Mouse (Mus musculus): ENCODE measurements around the gene Spopl. TPM values are rescaled to one million over a fixed set of nuclear protein-coding genes. Genes with fewer than 3 reads are reported as not detected.
"Not testable (repeated sequence)": the region's sequence is repeated elsewhere in the genome, so short reads cannot be mapped to it uniquely, and the experiment has no call there.

Spopl gene
- 7.8 and 8.6 TPM in 2 replicates for polyA plus RNA-seq (2014; fragmentation: Nextera tagmentation; extraction: Ambion mirVana)

DNA sequence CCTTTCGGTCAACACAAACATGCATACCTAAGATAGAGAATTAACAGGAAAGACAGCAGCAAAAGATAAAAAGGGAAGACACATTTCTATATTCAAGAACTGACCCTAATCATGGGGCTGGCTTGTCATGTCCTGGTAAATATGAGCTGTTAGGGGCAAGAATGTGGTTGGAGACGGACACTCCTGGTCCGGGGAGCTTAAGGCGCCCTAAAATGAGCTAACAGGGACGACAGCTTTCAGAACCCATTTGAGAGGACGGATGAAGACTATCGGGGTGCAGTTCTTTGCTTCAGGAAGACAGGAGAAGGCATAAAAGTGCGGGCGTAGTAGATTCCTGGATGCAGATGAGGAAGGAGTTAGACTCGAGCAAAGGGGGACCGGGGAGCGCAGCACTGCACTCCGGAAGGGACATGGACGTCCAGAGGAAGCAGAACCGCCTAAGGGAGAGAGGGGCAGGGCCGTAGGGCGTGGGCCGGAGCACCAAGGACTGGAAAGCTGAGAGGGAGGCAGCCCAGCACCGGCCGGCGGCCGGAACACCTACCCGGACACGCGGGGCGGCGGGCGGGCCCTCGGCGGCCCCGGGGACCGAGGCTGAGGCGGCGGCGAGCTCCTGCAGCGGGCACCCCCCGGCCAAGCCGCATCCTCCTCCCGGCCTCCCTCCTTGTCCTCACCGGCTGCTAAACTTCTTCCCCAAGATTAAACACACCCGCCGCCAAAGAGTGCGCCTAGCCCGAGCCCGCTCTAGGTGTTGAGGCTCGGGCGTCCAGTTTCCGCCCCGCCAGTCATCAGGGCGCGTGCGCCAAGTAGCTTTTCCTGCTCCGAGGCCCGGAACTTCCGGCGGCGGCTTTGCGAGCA is at the start of gene Spopl:
Gene Spopl (minus strand): TSS at position 805 of the 855 bp plus-strand sequence.
- DNase-seq (ENCODE audit: low spot score) (peak; percentile 78), ATAC-seq (replicated peaks; ENCODE audit: low FRiP score) (peak; percentile 86)
- Histone ChIP-seq H3K27me3 (replicated peaks; ENCODE audit: control insufficient read depth, insufficient read depth, low read length) (no peaks in the 10 kb centered on the region), H3K9me3 (ENCODE audit: control insufficient read depth, low read length) (no peaks in the 10 kb centered on the region), H3K27ac (ENCODE audit: low read depth, low read length) (peak within 1 kb of the TSS; percentile 80), H3K4me2 (peak within 1 kb of the TSS; percentile 69), H3K4me3 (ENCODE audit: low read depth, low read length) (peak within 1 kb of the TSS; percentile 64), H3K36me3 (ENCODE audit: control insufficient read depth, insufficient read depth, low read length) (no peaks in the 10 kb centered on the region), H3K9ac (ENCODE audit: low read depth, low read length) (peak within 1 kb of the TSS; percentile 73), H3K4me1 (replicated peaks; ENCODE audit: control insufficient read depth, insufficient read depth, low read length) (0 out of 2 replicates have a peak, but pooled peaks cover 2% of the 10 kb centered on the region)
- WGBS, result 1% methylated on average over 58 of the region's 58 CpGs

DNA sequence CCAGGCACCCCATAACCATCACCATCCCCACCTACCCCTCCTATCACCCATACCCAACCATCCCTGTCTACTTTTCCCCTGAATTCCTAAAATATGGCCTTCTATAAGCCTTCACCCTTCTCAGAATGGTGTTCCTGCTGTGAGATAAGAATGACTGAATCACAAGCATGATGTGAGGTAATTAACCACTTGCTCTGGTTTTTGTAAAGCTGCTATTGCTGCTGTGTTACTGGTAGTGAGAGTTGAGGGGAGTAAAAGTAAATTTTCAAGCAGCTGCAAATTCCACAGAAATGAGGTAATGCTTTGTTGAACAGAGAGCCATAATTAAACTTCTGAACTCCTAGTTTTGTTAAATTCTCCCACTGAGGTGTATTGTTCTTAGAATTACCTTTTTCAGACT is 48.2 kb upstream of the Spopl start:
- ATAC-seq (replicated peaks; ENCODE audit: low FRiP score), result no peak
- H3K4me2 ChIP-seq, result no peak overlapping the region
- H3K4me1 ChIP-seq (replicated peaks; ENCODE audit: control insufficient read depth, insufficient read depth, low read length), result no peaks in the 10 kb centered on the region
- H3K4me3 ChIP-seq (ENCODE audit: low read depth, low read length), result no peak overlapping the region
- no peak overlapping the region for H3K27ac ChIP-seq (ENCODE audit: low read depth, low read length)
- H3K9ac ChIP-seq (ENCODE audit: low read depth, low read length), result no peak overlapping the region
- H3K27me3 ChIP-seq (replicated peaks; ENCODE audit: control insufficient read depth, insufficient read depth, low read length), result no peaks in the 10 kb centered on the region
- no peaks in the 10 kb centered on the region for H3K36me3 ChIP-seq (ENCODE audit: control insufficient read depth, insufficient read depth, low read length)
- H3K9me3 ChIP-seq (ENCODE audit: control insufficient read depth, low read length), result no peaks in the 10 kb centered on the region
- DNase-seq (ENCODE audit: low spot score), result no peak

DNA sequence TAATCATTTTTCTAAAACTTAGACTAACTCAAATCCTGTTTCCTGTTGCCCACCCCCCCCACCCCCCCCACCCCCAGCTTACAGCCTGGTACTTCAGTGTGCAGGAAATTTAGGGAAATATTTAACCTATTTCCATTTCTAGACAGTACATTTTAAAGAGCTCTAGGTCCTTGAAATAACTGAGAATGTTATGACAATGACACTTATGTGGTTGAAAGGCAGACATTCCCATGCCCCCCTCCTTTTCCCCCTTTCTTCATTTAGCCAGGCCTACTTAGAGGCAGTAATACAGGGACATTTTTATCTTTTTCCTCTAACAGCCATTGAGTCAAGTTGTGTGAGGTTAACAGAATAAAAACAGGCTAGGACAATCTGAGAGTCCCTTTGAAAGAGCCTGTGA is 46.1 kb upstream of the Spopl start:
- no peak overlapping the region for H3K9ac ChIP-seq (ENCODE audit: low read depth, low read length)
- no peak overlapping the region for H3K27ac ChIP-seq (ENCODE audit: low read depth, low read length)
- no peaks in the 10 kb centered on the region for H3K27me3 ChIP-seq (replicated peaks; ENCODE audit: control insufficient read depth, insufficient read depth, low read length)
- H3K9me3 ChIP-seq (ENCODE audit: control insufficient read depth, low read length), result no peaks in the 10 kb centered on the region
- no peaks in the 10 kb centered on the region for H3K36me3 ChIP-seq (ENCODE audit: control insufficient read depth, insufficient read depth, low read length)
- ATAC-seq (replicated peaks; ENCODE audit: low FRiP score) (no peak), DNase-seq (ENCODE audit: low spot score) (no peak)
- no peak overlapping the region for H3K4me2 ChIP-seq
- no peaks in the 10 kb centered on the region for H3K4me1 ChIP-seq (replicated peaks; ENCODE audit: control insufficient read depth, insufficient read depth, low read length)
- H3K4me3 ChIP-seq (ENCODE audit: low read depth, low read length), result no peak overlapping the region

DNA sequence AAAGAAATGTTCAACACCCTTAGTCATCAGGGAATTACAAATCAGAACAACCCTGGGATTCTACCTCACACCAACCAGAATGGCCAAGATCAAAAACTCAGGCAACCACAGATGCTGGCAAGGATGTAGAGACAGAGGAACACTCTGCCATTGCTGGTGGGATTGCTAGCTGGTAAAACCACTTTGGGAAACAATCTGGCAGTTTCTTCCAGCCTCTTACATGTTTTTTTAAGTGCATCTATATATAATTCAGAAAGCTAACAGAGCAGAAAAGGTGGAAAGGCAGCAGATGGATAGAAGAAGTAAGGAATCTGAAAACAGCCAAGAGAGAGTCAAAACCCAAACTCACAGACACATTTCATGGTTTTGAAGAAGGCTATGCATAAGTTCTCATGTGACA is 33.5 kb upstream of the Spopl start:
- no peaks in the 10 kb centered on the region for H3K4me1 ChIP-seq (replicated peaks; ENCODE audit: control insufficient read depth, insufficient read depth, low read length)
- no peak for DNase-seq (ENCODE audit: low spot score)
- no peak overlapping the region for H3K4me2 ChIP-seq
- no peaks in the 10 kb centered on the region for H3K9me3 ChIP-seq (ENCODE audit: control insufficient read depth, low read length)
- no peaks in the 10 kb centered on the region for H3K36me3 ChIP-seq (ENCODE audit: control insufficient read depth, insufficient read depth, low read length)
- no peaks in the 10 kb centered on the region for H3K27me3 ChIP-seq (replicated peaks; ENCODE audit: control insufficient read depth, insufficient read depth, low read length)
- no peak for ATAC-seq (replicated peaks; ENCODE audit: low FRiP score)
- H3K4me3 ChIP-seq (ENCODE audit: low read depth, low read length), result no peak overlapping the region
- H3K27ac ChIP-seq (ENCODE audit: low read depth, low read length), result no peak overlapping the region
- H3K9ac ChIP-seq (ENCODE audit: low read depth, low read length), result no peak overlapping the region

DNA sequence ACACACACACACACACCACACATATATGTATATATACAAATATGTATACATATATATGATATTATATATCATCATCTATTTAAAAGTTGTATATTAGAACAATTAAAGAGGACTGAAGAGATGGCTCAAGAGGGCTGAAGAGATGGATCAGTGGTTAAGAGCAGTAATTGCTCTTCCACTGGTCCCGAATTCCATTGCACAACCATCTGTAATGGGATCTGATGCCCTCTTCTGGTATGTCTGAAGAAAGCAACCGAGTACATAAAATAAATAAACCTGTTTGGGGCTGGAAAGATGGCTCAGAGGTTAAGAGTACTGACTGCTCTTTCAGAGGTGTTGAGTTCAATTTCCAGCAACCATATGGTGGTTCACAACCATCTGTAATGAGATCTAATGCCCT is 16.9 kb upstream of the Spopl start:
- H3K4me2 ChIP-seq, result no peak overlapping the region
- no peak overlapping the region for H3K27ac ChIP-seq (ENCODE audit: low read depth, low read length)
- H3K27me3 ChIP-seq (replicated peaks; ENCODE audit: control insufficient read depth, insufficient read depth, low read length), result no peaks in the 10 kb centered on the region
- 29% methylated on average over 2 of the region's 2 CpGs for WGBS
- ATAC-seq (replicated peaks; ENCODE audit: low FRiP score) (no peak), DNase-seq (ENCODE audit: low spot score) (no peak)
- H3K4me1 ChIP-seq (replicated peaks; ENCODE audit: control insufficient read depth, insufficient read depth, low read length), result no peaks in the 10 kb centered on the region
- H3K9ac ChIP-seq (ENCODE audit: low read depth, low read length), result no peak overlapping the region
- no peaks in the 10 kb centered on the region for H3K36me3 ChIP-seq (ENCODE audit: control insufficient read depth, insufficient read depth, low read length)
- H3K9me3 ChIP-seq (ENCODE audit: control insufficient read depth, low read length), result no peaks in the 10 kb centered on the region
- H3K4me3 ChIP-seq (ENCODE audit: low read depth, low read length), result no peak overlapping the region

DNA sequence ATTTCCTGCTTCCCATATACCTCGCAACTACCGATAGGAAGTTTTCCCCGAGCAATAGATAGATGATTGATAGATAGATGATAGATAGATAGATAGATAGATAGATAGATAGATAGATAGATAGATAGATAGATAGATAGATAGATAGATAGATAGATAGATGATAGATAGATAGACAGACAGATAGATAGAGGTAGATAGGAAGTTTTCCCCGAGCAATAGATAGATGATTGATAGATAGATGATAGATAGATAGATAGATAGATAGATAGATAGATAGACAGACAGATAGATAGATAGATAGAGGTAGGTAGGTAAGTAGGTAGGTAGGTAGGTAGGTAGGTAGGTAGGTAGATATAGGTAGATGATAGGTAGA is 239 bp upstream of the Spopl start:
- not testable (repeated sequence) for ATAC-seq (replicated peaks; ENCODE audit: low FRiP score); H3K9me3 ChIP-seq (ENCODE audit: control insufficient read depth, low read length); H3K4me1 ChIP-seq (replicated peaks; ENCODE audit: control insufficient read depth, insufficient read depth, low read length); DNase-seq (ENCODE audit: low spot score); H3K27ac ChIP-seq (ENCODE audit: low read depth, low read length); H3K4me2 ChIP-seq; H3K27me3 ChIP-seq (replicated peaks; ENCODE audit: control insufficient read depth, insufficient read depth, low read length); H3K36me3 ChIP-seq (ENCODE audit: control insufficient read depth, insufficient read depth, low read length)
- Histone ChIP-seq H3K4me3 (ENCODE audit: low read depth, low read length) (peak overlapping the region; percentile 64), H3K9ac (ENCODE audit: low read depth, low read length) (peak overlapping the region; percentile 73)
- WGBS, result 13% methylated on average over 4 of the region's 4 CpGs

DNA sequence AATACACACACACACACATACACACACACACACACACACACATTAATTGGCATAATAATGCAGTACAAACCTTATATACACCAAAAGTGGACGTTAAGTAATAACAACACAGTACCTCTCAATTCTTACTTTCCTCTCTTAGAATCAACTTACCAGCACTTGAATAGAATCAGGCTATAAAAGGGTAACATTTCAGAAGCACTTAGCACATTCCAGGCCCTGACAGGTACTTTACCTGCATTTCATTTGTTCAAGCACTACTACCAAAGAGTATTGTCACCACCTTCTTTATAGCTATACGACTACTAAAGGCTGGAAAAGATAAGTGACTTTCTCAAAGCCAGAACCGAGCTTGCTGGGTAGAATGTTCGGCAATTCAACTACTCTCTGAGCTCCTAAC is 1.3 kb downstream of the Spopl start:
- Histone ChIP-seq H3K36me3 (ENCODE audit: control insufficient read depth, insufficient read depth, low read length) (no peaks in the 10 kb centered on the region), H3K9ac (ENCODE audit: low read depth, low read length) (peak overlapping the region; percentile 73), H3K9me3 (ENCODE audit: control insufficient read depth, low read length) (no peaks in the 10 kb centered on the region), H3K4me1 (replicated peaks; ENCODE audit: control insufficient read depth, insufficient read depth, low read length) (peaks cover 5% of the 10 kb centered on the region; the same call in 1 of the 2 replicates), H3K27ac (ENCODE audit: low read depth, low read length) (no peak overlapping the region), H3K27me3 (replicated peaks; ENCODE audit: control insufficient read depth, insufficient read depth, low read length) (no peaks in the 10 kb centered on the region), H3K4me3 (ENCODE audit: low read depth, low read length) (peak overlapping the region; percentile 64), H3K4me2 (peak overlapping the region; percentile 69)
- no peak for ATAC-seq (replicated peaks; ENCODE audit: low FRiP score)
- WGBS, result 66% methylated on average over 4 of the region's 4 CpGs
- DNase-seq (ENCODE audit: low spot score), result no peak

DNA sequence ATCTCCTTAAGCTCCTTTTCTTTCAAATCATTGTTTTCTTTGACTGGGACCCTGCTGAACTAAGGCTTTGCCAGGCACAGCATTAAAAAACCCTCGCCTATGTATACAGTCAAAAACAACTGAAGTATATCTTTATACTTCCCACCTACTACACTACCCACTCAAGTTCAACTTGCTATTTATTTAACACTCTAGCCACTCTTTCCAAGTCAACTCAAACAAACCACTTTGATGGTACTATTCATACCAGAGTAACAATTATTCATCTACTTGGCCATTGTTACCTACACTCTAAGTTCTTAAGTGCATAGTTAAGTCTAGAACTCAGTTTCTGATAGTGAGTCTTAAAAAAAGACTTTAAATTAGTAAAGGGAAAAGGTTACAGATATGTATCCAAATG is 3.1 kb downstream of the Spopl start:
- DNase-seq (ENCODE audit: low spot score) (no peak), ATAC-seq (replicated peaks; ENCODE audit: low FRiP score) (no peak)
- no peak overlapping the region for H3K9ac ChIP-seq (ENCODE audit: low read depth, low read length)
- no peak overlapping the region for H3K4me3 ChIP-seq (ENCODE audit: low read depth, low read length)
- H3K4me2 ChIP-seq, result no peak overlapping the region
- H3K27me3 ChIP-seq (replicated peaks; ENCODE audit: control insufficient read depth, insufficient read depth, low read length), result no peaks in the 10 kb centered on the region
- no peak overlapping the region for H3K27ac ChIP-seq (ENCODE audit: low read depth, low read length)
- peaks cover 12% of the 10 kb centered on the region for H3K4me1 ChIP-seq (replicated peaks; ENCODE audit: control insufficient read depth, insufficient read depth, low read length)
- WGBS, result 81% methylated on average over 1 of the region's 1 CpGs
- H3K9me3 ChIP-seq (ENCODE audit: control insufficient read depth, low read length), result no peaks in the 10 kb centered on the region
- no peaks in the 10 kb centered on the region for H3K36me3 ChIP-seq (ENCODE audit: control insufficient read depth, insufficient read depth, low read length)
